Mouse (Mus musculus) stomach, embryonic 14.5 days (tissue): ENCODE measurements around the gene Cpt1c. TPM values are rescaled to one million over a fixed set of nuclear protein-coding genes. Genes with fewer than 3 reads are reported as not detected.
A peak's percentile ranks its signal among the peaks of the same experiment; 100 is the strongest.
"Not testable (repeated sequence)": the region's sequence is repeated elsewhere in the genome, so short reads cannot be mapped to it uniquely, and the experiment has no call there.

Experiments used
- ATAC-seq: fragments of 200-750 bp; cut with Nextera tagmentation; 2 replicates; pipeline ENCODE4 v1.8.0; 2017; ENCODE audit warnings: low read depth, moderate TSS enrichment; ENCODE audit not compliant: insufficient number of reproducible peaks, insufficient read depth, low FRiP score
- H3K27ac ChIP-seq: fragments of 300-500 bp; sonication (generic); 2 replicates; pipeline ENCODE4 v1.5.1; 2014; ENCODE audit warnings: mild to moderate bottlenecking, low read length, moderate library complexity, mixed read lengths
- H3K27me3 ChIP-seq: fragments of 300-500 bp; sonication (generic); 2 replicates; pipeline ENCODE4 v1.6.1; 2014; ENCODE audit warnings: low read length, control low read depth, mixed read lengths; ENCODE audit not compliant: control insufficient read depth, insufficient read depth
- H3K36me3 ChIP-seq: fragments of 300-500 bp; sonication (generic); 2 replicates; pipeline ENCODE4 v1.6.1; 2014; ENCODE audit warnings: mild to moderate bottlenecking, control low read depth, low read length, moderate library complexity, mixed read lengths; ENCODE audit not compliant: control insufficient read depth, insufficient read depth
- H3K4me1 ChIP-seq: fragments of 300-500 bp; sonication (generic); 2 replicates; pipeline ENCODE4 v1.6.1; 2014; ENCODE audit warnings: low read length, control low read depth, mixed read lengths; ENCODE audit not compliant: control insufficient read depth, insufficient read depth
- H3K4me2 ChIP-seq: fragments of 300-500 bp; sonication (generic); replicated peaks from 2 replicates; pipeline ENCODE4 v1.6.1; 2014; ENCODE audit warnings: low read depth, low read length, control low read depth
- H3K4me3 ChIP-seq: fragments of 300-500 bp; sonication (generic); 2 replicates; pipeline ENCODE4 v1.5.1; 2014; ENCODE audit warnings: low read depth, low read length, control low read depth
- H3K9ac ChIP-seq: fragments of 300-500 bp; sonication (generic); replicated peaks from 2 replicates; pipeline ENCODE4 v1.6.1; 2014; ENCODE audit warnings: low read depth, mild to moderate bottlenecking, control low read depth, low read length, moderate library complexity, mixed read lengths
- H3K9me3 ChIP-seq: fragments of 300-500 bp; sonication (generic); 2 replicates; pipeline ENCODE4 v1.6.1; 2016; ENCODE audit warnings: low read depth, low read length, control low read depth; ENCODE audit not compliant: control insufficient read depth
- WGBS: fragments of 180-500 bp; shearing (Covaris S2); extraction: QIAGEN DNeasy Blood & Tissue Kit; methylation state at CpG from one replicate; pipeline ENCODE4 v1.1.7; 2014; 5-methylcytosine and 5-hydroxymethylcytosine counted together
- polyA plus RNA-seq: library from polyadenylated mRNA; unstranded; fragments of >200 nt; fragmentation: Nextera tagmentation; extraction: Ambion mirVana; gene quantifications from 2 replicates; pipeline ENCODE4 v1.2.1, GENCODE M21; 2014

The Cpt1c gene
- 24.7 and 25.0 TPM in 2 replicates for polyA plus RNA-seq

DNA sequence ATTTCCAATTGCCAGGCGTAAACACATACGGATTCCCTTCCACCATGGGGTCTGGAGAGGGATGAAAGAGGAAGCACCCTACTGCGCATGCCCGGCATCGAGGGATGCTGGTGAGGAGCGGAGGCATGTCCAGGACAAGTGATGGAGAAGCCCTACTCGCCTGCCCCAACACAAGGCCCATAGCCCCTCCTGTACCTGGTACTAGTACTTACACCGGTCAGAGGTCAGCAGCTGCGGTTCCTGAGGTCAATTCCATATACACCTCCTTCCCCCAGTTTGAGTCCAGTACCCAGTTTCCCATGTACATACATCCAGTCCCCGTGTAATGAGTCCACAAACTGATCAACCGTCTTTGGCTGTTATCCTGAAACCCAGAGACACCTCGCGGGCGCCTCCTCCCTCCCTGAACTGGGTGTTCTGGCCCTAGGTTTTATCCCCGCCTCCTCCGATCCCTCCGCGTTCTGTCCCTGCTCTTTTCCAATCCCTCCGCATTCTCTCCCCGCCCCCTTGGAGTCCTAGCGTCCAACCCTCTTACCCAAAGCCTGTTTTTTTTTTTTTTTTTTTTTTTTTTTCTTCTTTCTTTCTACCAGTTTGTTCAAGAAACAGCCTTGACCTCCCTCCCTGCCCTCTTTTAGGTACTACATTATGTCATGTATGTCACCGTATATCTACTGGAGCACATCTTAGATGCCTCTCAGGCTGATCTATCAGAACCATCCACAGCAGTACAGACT lies at the start of gene Cpt1c:
Cpt1c (minus strand) TSS at position 469 of the 734 bp plus-strand sequence.
- ATAC-seq: peak; percentile 40; the same call in 1 of the 2 replicates
- peak within 1 kb of the TSS; percentile 64 for H3K4me2 ChIP-seq
- no peaks in the 10 kb centered on the region for H3K27me3 ChIP-seq
- peaks cover 11% of the 10 kb centered on the region for H3K4me1 ChIP-seq
- H3K4me3 ChIP-seq: peak within 1 kb of the TSS; percentile 47
- whole genome bisulfite sequencing: 3% methylated on average over 22 of the region's 22 CpGs
- H3K9ac ChIP-seq: peak within 1 kb of the TSS; percentile 36
- peak within 1 kb of the TSS; percentile 82 for H3K27ac ChIP-seq
- no peaks in the 10 kb centered on the region for H3K9me3 ChIP-seq
- peaks cover 36% of the 10 kb centered on the region for H3K36me3 ChIP-seq

DNA sequence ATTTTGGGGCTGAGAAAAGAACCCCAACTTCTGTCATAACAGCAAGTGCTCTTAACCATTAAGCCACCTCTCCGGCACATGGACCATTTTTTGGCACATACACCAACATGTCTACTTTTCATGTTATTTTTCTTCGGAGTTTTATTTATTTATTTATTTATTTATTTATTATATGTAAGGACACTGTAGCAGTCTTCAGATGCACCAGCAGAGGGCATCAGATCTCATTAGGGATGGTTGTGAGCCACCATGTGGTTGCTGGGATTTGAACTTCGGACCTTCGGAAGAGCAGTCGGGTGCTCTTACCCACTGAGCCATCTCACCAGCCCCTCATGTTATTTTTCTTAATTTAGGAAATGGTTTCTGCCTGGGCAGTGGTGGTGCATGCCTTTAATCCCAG lies 49.1 kb upstream of the Cpt1c start:
- not testable (repeated sequence) for H3K27me3 ChIP-seq, H3K4me1 ChIP-seq, H3K4me2 ChIP-seq, H3K4me3 ChIP-seq, H3K27ac ChIP-seq, H3K9me3 ChIP-seq, ATAC-seq, H3K9ac ChIP-seq
- H3K36me3 ChIP-seq: peaks cover 21% of the 10 kb centered on the region
- 78% methylated on average over 5 of the region's 5 CpGs for WGBS

DNA sequence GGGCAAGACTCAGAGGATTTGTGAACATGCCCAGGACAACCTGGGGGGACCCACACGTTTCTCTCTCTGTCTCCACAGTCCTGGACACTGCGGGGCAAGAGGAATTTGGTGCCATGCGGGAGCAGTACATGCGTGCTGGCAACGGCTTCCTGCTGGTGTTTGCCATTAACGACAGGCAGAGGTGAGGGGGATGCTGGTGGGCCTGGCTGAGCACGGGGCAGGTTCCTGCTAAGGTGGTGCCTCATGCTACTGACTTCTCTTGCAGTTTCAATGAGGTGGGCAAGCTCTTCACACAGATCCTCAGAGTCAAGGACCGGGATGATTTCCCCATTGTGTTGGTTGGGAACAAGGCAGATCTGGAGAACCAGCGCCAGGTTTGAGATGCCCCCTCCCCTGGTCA lies 45.6 kb upstream of the Cpt1c start:
- Histone ChIP-seq H3K9ac (no peak overlapping the region), H3K27ac (no peak overlapping the region), H3K4me2 (no peak overlapping the region), H3K36me3 (no peaks in the 10 kb centered on the region), H3K4me3 (no peak overlapping the region), H3K9me3 (no peaks in the 10 kb centered on the region), H3K27me3 (no peaks in the 10 kb centered on the region), H3K4me1 (peaks cover 4% of the 10 kb centered on the region; the same call in 1 of the 2 replicates)
- no peak for ATAC-seq
- WGBS: 71% methylated on average over 9 of the region's 9 CpGs

DNA sequence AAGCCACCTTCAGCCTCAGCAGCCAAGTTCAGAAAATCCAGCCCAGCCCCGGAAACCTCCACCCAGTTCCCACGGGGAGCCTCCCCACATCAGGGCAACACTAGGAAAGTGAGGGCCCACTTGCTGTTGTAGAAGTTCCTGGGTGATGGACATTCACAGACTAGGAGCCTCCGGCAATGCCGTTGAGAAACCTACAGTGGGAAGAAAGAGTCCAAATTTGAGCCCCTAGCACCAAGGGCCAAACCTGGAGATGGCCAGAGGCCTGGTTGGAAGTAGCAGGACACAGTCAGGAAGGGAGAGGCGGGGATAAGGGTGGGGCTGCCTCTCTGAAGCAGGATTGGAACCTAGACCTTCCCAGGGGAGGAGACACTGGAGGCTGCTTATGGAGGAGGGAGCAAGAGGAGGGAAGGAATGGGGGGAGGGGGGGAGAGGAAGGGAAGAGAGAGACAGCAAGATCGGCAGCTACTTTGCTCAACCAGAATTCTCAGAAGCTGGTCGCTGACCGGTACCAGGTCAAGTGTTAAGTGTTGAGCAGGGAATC lies 44.5 kb upstream of the Cpt1c start:
- Histone ChIP-seq H3K9ac (no peak overlapping the region), H3K27ac (no peak overlapping the region), H3K27me3 (no peaks in the 10 kb centered on the region), H3K9me3 (no peaks in the 10 kb centered on the region), H3K4me2 (peak overlapping the region; percentile 66), H3K4me3 (peak overlapping the region; percentile 97; the same call in 1 of the 2 replicates), H3K36me3 (no peaks in the 10 kb centered on the region), H3K4me1 (peaks cover 14% of the 10 kb centered on the region; the same call in 1 of the 2 replicates)
- ATAC-seq: no peak
- 29% methylated on average over 8 of the region's 8 CpGs for WGBS

DNA sequence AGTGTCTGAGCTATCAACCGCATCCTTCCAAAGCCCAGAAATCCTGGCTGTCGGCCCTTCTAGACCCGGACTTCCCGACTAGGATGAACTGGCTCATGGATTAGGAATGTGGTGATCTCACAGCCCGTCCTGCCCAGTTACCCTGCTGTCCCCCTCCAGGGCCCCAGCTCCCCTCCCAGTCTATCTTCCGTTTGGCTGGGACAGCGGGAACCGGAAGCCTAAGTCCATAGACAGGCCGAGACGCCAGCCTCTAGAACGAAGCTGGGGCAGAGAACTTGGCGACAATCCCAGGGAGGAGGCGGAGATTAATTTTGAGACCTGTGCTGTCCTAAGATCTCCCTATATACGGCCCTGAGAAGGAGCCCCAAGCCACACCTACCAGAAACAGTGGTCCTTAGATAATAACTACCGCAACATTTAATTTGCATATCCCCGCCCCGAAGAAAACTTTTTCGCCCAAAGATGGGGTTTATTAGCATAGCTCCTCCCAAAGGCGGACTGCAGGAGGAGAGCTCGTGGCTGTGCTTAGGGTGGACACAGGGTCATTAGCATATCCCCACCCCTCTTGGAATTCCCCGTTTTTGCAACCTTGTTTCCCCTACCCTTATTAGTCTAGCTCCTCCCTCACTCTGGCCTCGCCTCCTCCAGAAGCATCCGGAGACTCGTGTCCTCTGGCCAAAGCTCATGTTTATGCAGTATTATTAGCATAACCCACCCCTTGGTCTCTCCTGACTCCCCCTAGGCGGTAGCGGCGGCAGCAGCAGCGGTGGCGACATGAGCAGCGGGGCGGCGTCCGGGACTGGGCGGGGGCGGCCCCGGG lies 42.8 kb upstream of the Cpt1c start, which contains the start of gene Rras:
Rras (plus strand) TSS at position 720 of the 820 bp plus-strand sequence.
- peak within 1 kb of the TSS; percentile 99 for H3K27ac ChIP-seq
- ATAC-seq: peak; percentile 91
- WGBS: under 1% methylated on average over 36 of the region's 36 CpGs
- H3K4me1 ChIP-seq: peaks cover 15% of the 10 kb centered on the region; the same call in 1 of the 2 replicates
- peak within 1 kb of the TSS; percentile 97 for H3K4me3 ChIP-seq
- H3K27me3 ChIP-seq: no peaks in the 10 kb centered on the region
- peak within 1 kb of the TSS; percentile 59 for H3K9ac ChIP-seq
- H3K36me3 ChIP-seq: peaks cover 14% of the 10 kb centered on the region
- H3K4me2 ChIP-seq: peak within 1 kb of the TSS; percentile 66
- no peaks in the 10 kb centered on the region for H3K9me3 ChIP-seq

DNA sequence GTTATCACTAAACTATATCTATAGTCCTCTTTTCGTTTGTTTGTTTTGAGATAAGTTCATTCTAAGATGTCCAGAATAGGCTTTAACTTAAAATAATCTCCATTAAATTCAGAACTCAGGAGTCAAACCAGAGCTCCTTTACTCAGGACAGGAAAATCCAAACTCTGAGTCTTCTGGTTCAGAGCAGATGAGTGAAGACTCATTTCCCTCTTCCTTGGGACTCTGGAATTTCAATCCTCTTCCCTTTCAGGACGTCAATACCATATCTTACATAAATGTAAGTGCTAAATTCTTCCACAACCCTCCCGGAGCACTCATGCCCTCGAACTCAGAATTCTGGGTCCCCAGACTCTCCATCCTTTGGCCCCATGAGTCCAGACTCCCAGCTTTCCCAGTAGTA lies 42.1 kb upstream of the Cpt1c start:
- ATAC-seq: no peak
- Histone ChIP-seq H3K4me2 (peak overlapping the region; percentile 66), H3K27me3 (no peaks in the 10 kb centered on the region), H3K9ac (peak overlapping the region; percentile 43), H3K36me3 (peaks cover 21% of the 10 kb centered on the region), H3K4me3 (peak overlapping the region; percentile 97), H3K4me1 (peaks cover 15% of the 10 kb centered on the region; the same call in 1 of the 2 replicates), H3K9me3 (no peaks in the 10 kb centered on the region), H3K27ac (peak overlapping the region; percentile 99)
- 1% methylated on average over 4 of the region's 4 CpGs for WGBS

DNA sequence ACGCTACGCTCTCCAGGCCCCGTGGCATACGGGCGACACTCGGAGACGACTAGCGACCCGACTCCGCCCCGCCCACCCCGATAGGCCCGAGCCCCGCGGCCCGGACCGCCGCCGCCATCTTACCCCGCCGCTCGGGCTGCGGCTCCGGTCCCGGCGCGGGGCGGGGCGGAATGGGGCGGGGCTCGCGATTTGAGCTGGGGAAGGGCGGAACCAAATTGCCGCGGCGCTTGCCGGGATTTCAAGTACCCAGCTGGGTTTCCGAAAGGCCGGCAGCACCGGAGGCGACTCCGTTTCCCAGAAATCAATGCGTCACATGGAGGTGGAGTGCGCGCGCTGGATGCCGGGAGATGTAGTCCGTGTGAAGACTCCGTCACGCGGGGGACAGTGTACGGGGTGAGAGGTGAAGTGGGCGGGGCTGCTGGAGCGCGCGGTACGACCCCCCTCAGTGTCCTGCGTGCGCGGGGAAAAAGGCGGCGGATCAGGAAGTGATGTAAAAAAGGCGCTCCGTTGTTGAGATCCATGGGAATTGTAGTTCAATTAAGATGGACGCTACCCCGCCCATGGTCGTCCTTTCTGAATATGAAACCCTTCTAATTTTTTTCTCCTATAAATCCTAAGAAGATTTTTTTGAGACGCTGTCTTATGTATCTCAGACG lies 41.4 kb upstream of the Cpt1c start, which contains the start of gene Scaf1:
Scaf1 (minus strand) TSS at position 407 of the 656 bp plus-strand sequence.
- H3K36me3 ChIP-seq: peaks cover 27% of the 10 kb centered on the region
- under 1% methylated on average over 69 of the region's 69 CpGs for WGBS

More for the DNA sequence above, 41.4 kb upstream of the Cpt1c start, which contains the start of gene Scaf1:
- peak; percentile 88 for ATAC-seq
- H3K9ac ChIP-seq: peak within 1 kb of the TSS; percentile 98
- H3K27me3 ChIP-seq: no peaks in the 10 kb centered on the region
- peak within 1 kb of the TSS; percentile 78 for H3K4me2 ChIP-seq
- H3K27ac ChIP-seq: peak within 1 kb of the TSS; percentile 99
- peak within 1 kb of the TSS; percentile 97 for H3K4me3 ChIP-seq
- no peaks in the 10 kb centered on the region for H3K9me3 ChIP-seq
- peaks cover 15% of the 10 kb centered on the region; the same call in 1 of the 2 replicates for H3K4me1 ChIP-seq
